Mouse (Mus musculus): ENCODE results near the gene Trappc13. TPM values are rescaled to one million over a fixed set of nuclear protein-coding genes. Genes with fewer than 3 reads are reported as not detected.
A peak's percentile ranks its signal among the peaks of the same experiment; 100 is the strongest.

Trappc13 gene
- polyA plus RNA-seq, 1 experiment from 2014 or later: 30.8 TPM

GRCm38 (mm10) chr13:104178650-104179121, 417 bp upstream of the Trappc13 start, which contains the start of gene Trim23:
TSS of gene Trim23 (plus strand) at chr13:104178797.
- Histone ChIP-seq H3K27ac (ENCODE audit: low read length) (peak within 1 kb of the TSS; percentile 84), H3K4me3 (ENCODE audit: low read depth, low read length) (peak within 1 kb of the TSS; percentile 73), H3K36me3 (ENCODE audit: insufficient read depth, low read length) (no peaks in the 10 kb centered on the region), H3K4me1 (ENCODE audit: insufficient read depth, low read depth, low read length) (no peaks in the 10 kb centered on the region), H3K27me3 (replicated peaks; ENCODE audit: insufficient read depth, low read length) (no peaks in the 10 kb centered on the region), H3K4me2 (replicated peaks; ENCODE audit: low read depth, low read length) (peak within 1 kb of the TSS; percentile 71), H3K9me3 (ENCODE audit: low read length) (no peaks in the 10 kb centered on the region), H3K9ac (replicated peaks; ENCODE audit: low read depth) (peak within 1 kb of the TSS; percentile 70)
- peak; percentile 55 for TF ChIP-seq CTCF (IDR thresholded peaks at IDR 0.05)
- no peak for TF ChIP-seq EP300 (IDR thresholded peaks at IDR 0.05)
- DNase-seq (ENCODE audit: low spot score) (peak; percentile 100), ATAC-seq (peak; percentile 99)
- WGBS: 2% methylated on average over 38 of the region's 38 CpGs

- Histone ChIP-seq H3K27ac (ENCODE audit: low read length) (no peak overlapping the region), H3K4me2 (replicated peaks; ENCODE audit: low read depth, low read length) (0 out of 2 replicates have a peak overlapping the region, but pooled peaks have one; percentile 12), H3K4me3 (ENCODE audit: low read depth, low read length) (no peak overlapping the region), H3K9me3 (ENCODE audit: low read length) (no peaks in the 10 kb centered on the region), H3K4me1 (ENCODE audit: insufficient read depth, low read depth, low read length) (no peaks in the 10 kb centered on the region), H3K27me3 (replicated peaks; ENCODE audit: insufficient read depth, low read length) (no peaks in the 10 kb centered on the region), H3K9ac (replicated peaks; ENCODE audit: low read depth) (no peak overlapping the region), H3K36me3 (ENCODE audit: insufficient read depth, low read length) (no peaks in the 10 kb centered on the region)
- TF ChIP-seq CTCF (IDR thresholded peaks at IDR 0.05) (no peak), EP300 (IDR thresholded peaks at IDR 0.05) (no peak)
- 41% methylated on average over 3 of the region's 3 CpGs for WGBS
- DNase-seq (ENCODE audit: low spot score) (no peak), ATAC-seq (no peak)
Observed at GRCm38 (mm10) chr13:104176874-104177273, 1.4 kb downstream of the Trappc13 start.

- Histone ChIP-seq H3K9me3 (ENCODE audit: low read length) (no peaks in the 10 kb centered on the region), H3K4me3 (ENCODE audit: low read depth, low read length) (no peak overlapping the region), H3K9ac (replicated peaks; ENCODE audit: low read depth) (no peak overlapping the region), H3K4me1 (ENCODE audit: insufficient read depth, low read depth, low read length) (no peaks in the 10 kb centered on the region), H3K36me3 (ENCODE audit: insufficient read depth, low read length) (0 out of 2 replicates have a peak, but pooled peaks cover 7% of the 10 kb centered on the region), H3K4me2 (replicated peaks; ENCODE audit: low read depth, low read length) (no peak overlapping the region), H3K27ac (ENCODE audit: low read length) (no peak overlapping the region), H3K27me3 (replicated peaks; ENCODE audit: insufficient read depth, low read length) (no peaks in the 10 kb centered on the region)
- TF ChIP-seq CTCF (IDR thresholded peaks at IDR 0.05) (no peak), EP300 (IDR thresholded peaks at IDR 0.05) (no peak)
- ATAC-seq (no peak), DNase-seq (ENCODE audit: low spot score) (no peak)
Observed at GRCm38 (mm10) chr13:104172498-104172897, 5.8 kb downstream of the Trappc13 start.

- no peak for DNase-seq (ENCODE audit: low spot score)
- Histone ChIP-seq H3K4me3 (ENCODE audit: low read depth, low read length) (no peak overlapping the region), H3K4me2 (replicated peaks; ENCODE audit: low read depth, low read length) (no peak overlapping the region), H3K9me3 (ENCODE audit: low read length) (no peaks in the 10 kb centered on the region), H3K27me3 (replicated peaks; ENCODE audit: insufficient read depth, low read length) (no peaks in the 10 kb centered on the region), H3K36me3 (ENCODE audit: insufficient read depth, low read length) (0 out of 2 replicates have a peak, but pooled peaks cover 11% of the 10 kb centered on the region), H3K27ac (ENCODE audit: low read length) (no peak overlapping the region), H3K9ac (replicated peaks; ENCODE audit: low read depth) (no peak overlapping the region), H3K4me1 (ENCODE audit: insufficient read depth, low read depth, low read length) (no peaks in the 10 kb centered on the region)
- WGBS: 80% methylated on average over 5 of the region's 5 CpGs
- TF ChIP-seq EP300 (IDR thresholded peaks at IDR 0.05) (no peak), CTCF (IDR thresholded peaks at IDR 0.05) (no peak)
- no peak for ATAC-seq
Observed at GRCm38 (mm10) chr13:104171711-104172110, 6.6 kb downstream of the Trappc13 start.

- H3K4me2 ChIP-seq (replicated peaks; ENCODE audit: low read depth, low read length): no peak overlapping the region
- TF ChIP-seq CTCF (IDR thresholded peaks at IDR 0.05): no peak
- TF ChIP-seq EP300 (IDR thresholded peaks at IDR 0.05): no peak
- no peak overlapping the region for H3K27ac ChIP-seq (ENCODE audit: low read length)
- H3K4me3 ChIP-seq (ENCODE audit: low read depth, low read length): no peak overlapping the region
- no peaks in the 10 kb centered on the region for H3K27me3 ChIP-seq (replicated peaks; ENCODE audit: insufficient read depth, low read length)
- DNase-seq (ENCODE audit: low spot score) (no peak), ATAC-seq (no peak)
- H3K36me3 ChIP-seq (ENCODE audit: insufficient read depth, low read length): 0 out of 2 replicates have a peak, but pooled peaks cover 6% of the 10 kb centered on the region
- WGBS: 52% methylated on average over 1 of the region's 1 CpGs
- H3K9ac ChIP-seq (replicated peaks; ENCODE audit: low read depth): no peak overlapping the region
- H3K4me1 ChIP-seq (ENCODE audit: insufficient read depth, low read depth, low read length): no peaks in the 10 kb centered on the region
- no peaks in the 10 kb centered on the region for H3K9me3 ChIP-seq (ENCODE audit: low read length)
Observed at GRCm38 (mm10) chr13:104155686-104156085, 22.6 kb downstream of the Trappc13 start.

- no peak overlapping the region for H3K27ac ChIP-seq (ENCODE audit: low read length)
- TF ChIP-seq CTCF (IDR thresholded peaks at IDR 0.05): no peak
- no peak for TF ChIP-seq EP300 (IDR thresholded peaks at IDR 0.05)
- 0 out of 2 replicates have a peak, but pooled peaks cover 6% of the 10 kb centered on the region for H3K36me3 ChIP-seq (ENCODE audit: insufficient read depth, low read length)
- no peaks in the 10 kb centered on the region for H3K4me1 ChIP-seq (ENCODE audit: insufficient read depth, low read depth, low read length)
- H3K9me3 ChIP-seq (ENCODE audit: low read length): no peaks in the 10 kb centered on the region
- DNase-seq (ENCODE audit: low spot score) (no peak), ATAC-seq (no peak)
- H3K4me3 ChIP-seq (ENCODE audit: low read depth, low read length): no peak overlapping the region
- H3K9ac ChIP-seq (replicated peaks; ENCODE audit: low read depth): no peak overlapping the region
- no peaks in the 10 kb centered on the region for H3K27me3 ChIP-seq (replicated peaks; ENCODE audit: insufficient read depth, low read length)
- no peak overlapping the region for H3K4me2 ChIP-seq (replicated peaks; ENCODE audit: low read depth, low read length)
- 88% methylated on average over 7 of the region's 7 CpGs for WGBS
Observed at GRCm38 (mm10) chr13:104155106-104155505, 23.2 kb downstream of the Trappc13 start.

- no peak for ATAC-seq
- Histone ChIP-seq H3K9me3 (ENCODE audit: low read length) (no peaks in the 10 kb centered on the region), H3K27me3 (replicated peaks; ENCODE audit: insufficient read depth, low read length) (no peaks in the 10 kb centered on the region), H3K36me3 (ENCODE audit: insufficient read depth, low read length) (no peaks in the 10 kb centered on the region), H3K4me3 (ENCODE audit: low read depth, low read length) (no peak overlapping the region), H3K27ac (ENCODE audit: low read length) (no peak overlapping the region), H3K9ac (replicated peaks; ENCODE audit: low read depth) (no peak overlapping the region), H3K4me2 (replicated peaks; ENCODE audit: low read depth, low read length) (no peak overlapping the region), H3K4me1 (ENCODE audit: insufficient read depth, low read depth, low read length) (no peaks in the 10 kb centered on the region)
- 91% methylated on average over 5 of the region's 5 CpGs for WGBS
- TF ChIP-seq EP300 (IDR thresholded peaks at IDR 0.05) (no peak), CTCF (IDR thresholded peaks at IDR 0.05) (no peak)
- no peak for DNase-seq (ENCODE audit: low spot score)
Observed at GRCm38 (mm10) chr13:104154180-104154579, 24.1 kb downstream of the Trappc13 start.

Data from lung, postnatal 0 days (tissue).